Mouse (Mus musculus): ENCODE data around the gene Krt35.

DNA sequence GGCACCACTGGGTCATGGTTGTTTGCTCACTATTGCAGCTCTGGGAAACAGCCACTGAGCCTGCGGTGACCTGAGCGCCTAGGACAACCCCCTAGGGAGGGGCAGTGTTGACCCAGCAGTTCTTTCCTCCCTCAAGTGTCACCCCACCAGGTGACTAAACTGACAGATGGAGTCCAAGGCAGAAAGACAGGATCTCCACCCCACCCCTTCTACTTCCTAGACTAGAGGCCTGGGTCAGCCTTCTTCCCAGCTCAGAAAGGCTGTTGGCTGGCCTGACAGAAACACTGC lies 17.6 kb upstream of the Krt35 start:
- TF ChIP-seq CTCF (IDR thresholded peaks at IDR 0.05; ENCODE audit: control insufficient read depth, insufficient read depth, insufficient read length) (no peak), MAX (IDR thresholded peaks at IDR 0.05) (no peak)

Data from C2C12 (cell line).